Mouse (Mus musculus): Measurements from ENCODE around the gene Dock9. TPM values are rescaled to one million over a fixed set of nuclear protein-coding genes. Genes with fewer than 3 reads are reported as not detected.
"Not testable (repeated sequence)": the region's sequence is repeated elsewhere in the genome, so short reads cannot be mapped to it uniquely, and the experiment has no call there.

Dock9 gene
- polyA plus RNA-seq, 1 experiment from 2014 or later: 13.6 TPM

DNA sequence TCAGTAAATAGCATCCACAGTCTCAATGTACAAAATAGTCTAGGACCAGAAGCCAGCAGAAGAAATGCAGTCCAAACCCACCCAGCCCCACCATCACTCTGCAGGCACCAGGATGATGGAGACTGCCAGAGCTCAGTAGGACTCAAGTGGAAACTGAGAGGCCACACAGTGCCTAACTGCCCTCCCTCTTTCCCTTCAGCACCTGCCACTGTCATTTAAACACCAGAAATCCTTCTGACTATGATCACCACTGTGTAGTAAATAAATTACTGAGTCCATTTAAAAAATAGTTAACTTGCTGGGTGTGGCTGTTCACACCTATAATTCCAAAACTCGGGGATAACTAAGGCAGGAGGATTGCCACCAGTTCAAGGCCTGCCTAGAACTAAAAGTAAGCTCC, 97.6 kb downstream of the Dock9 start:
- H3K4me2 ChIP-seq (ENCODE audit: low read depth, low read length): no peak overlapping the region
- no peaks in the 10 kb centered on the region for H3K36me3 ChIP-seq (ENCODE audit: control insufficient read depth, insufficient read depth, low read length)
- H3K27ac ChIP-seq (ENCODE audit: low read length): no peak overlapping the region
- H3K4me1 ChIP-seq (ENCODE audit: control insufficient read depth, insufficient read depth, low read length): peaks cover 23% of the 10 kb centered on the region
- no peak for ATAC-seq
- no peak overlapping the region for H3K4me3 ChIP-seq (ENCODE audit: low read length)
- no peak overlapping the region for H3K9ac ChIP-seq (ENCODE audit: low read depth, low read length)
- H3K9me3 ChIP-seq (ENCODE audit: control insufficient read depth, low read length): no peaks in the 10 kb centered on the region
- 60% methylated on average over 1 of the region's 1 CpGs for WGBS
- no peaks in the 10 kb centered on the region for H3K27me3 ChIP-seq (replicated peaks; ENCODE audit: control insufficient read depth, insufficient read depth, low read length)

DNA sequence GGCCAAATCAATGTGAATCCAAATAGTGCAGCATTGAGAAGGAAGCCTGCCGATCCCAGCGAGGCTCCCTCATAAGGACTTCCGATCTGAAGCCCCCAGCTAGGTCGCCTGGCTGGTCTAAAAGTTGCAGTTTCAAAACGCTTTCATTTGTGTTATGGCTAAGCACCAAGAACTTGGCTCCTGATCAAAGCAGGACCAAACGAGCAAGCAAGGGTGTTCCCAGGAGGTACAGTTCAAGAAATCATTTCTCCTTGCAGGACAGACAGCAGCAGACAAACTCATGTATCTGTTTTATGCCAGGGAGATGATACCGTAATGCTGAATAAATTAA, 99.1 kb downstream of the Dock9 start:
- ATAC-seq: no peak; the same call in 1 of the 2 replicates
- H3K4me1 ChIP-seq (ENCODE audit: control insufficient read depth, insufficient read depth, low read length): peaks cover 24% of the 10 kb centered on the region
- H3K4me3 ChIP-seq (ENCODE audit: low read length): peak overlapping the region; percentile 48
- H3K36me3 ChIP-seq (ENCODE audit: control insufficient read depth, insufficient read depth, low read length): no peaks in the 10 kb centered on the region
- H3K4me2 ChIP-seq (ENCODE audit: low read depth, low read length): peak overlapping the region; percentile 60
- H3K9ac ChIP-seq (ENCODE audit: low read depth, low read length): peak overlapping the region; percentile 67
- peak overlapping the region; percentile 81 for H3K27ac ChIP-seq (ENCODE audit: low read length)
- H3K27me3 ChIP-seq (replicated peaks; ENCODE audit: control insufficient read depth, insufficient read depth, low read length): no peaks in the 10 kb centered on the region
- 19% methylated on average over 7 of the region's 7 CpGs for WGBS
- no peaks in the 10 kb centered on the region for H3K9me3 ChIP-seq (ENCODE audit: control insufficient read depth, low read length)

DNA sequence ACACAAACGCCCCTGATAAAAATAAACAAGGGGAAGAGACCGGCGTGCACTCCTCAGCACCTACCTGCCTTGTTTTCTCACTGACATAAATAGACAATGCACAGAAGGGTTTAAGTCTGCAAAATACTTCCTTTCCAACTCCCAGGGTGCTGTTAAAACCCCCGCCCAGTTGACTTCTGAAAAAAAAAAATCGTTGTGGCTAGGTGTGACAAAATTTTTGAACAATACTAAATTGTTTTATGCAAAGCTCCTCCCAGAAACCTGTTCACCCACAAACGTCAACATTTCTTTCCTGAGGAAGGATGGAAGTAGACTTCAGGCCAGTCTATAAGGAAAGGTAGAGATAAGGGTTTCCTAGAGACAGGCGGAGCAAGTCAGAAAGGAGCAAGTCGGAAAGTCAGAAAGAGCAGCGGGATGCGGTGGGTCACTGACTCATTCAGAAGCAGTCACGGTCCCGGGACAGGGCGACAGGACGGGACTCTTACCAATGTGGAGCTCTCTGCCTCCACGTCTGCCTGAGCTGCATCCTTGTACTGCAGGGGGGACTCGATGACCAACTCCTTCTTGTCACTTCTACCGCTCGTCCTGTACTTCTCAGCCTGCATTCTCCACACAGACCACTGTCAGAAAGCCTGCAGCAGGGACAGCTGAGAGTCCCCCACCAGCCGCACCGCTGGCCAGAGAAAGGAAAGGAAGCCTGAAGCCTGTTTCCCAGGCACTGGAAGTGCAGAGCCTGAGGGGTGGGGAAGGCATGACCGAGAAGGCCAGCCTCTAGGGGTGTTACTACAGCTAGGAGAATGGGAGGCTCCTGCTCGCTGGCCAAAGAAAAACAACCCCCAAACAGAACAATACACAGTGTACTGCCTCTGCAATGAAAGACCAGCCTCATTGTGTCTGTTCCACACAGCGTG, 99.7 kb downstream of the Dock9 start:
- no peaks in the 10 kb centered on the region for H3K9me3 ChIP-seq (ENCODE audit: control insufficient read depth, low read length)
- no peaks in the 10 kb centered on the region for H3K36me3 ChIP-seq (ENCODE audit: control insufficient read depth, insufficient read depth, low read length)
- 6% methylated on average over 23 of the region's 23 CpGs for whole genome bisulfite sequencing
- peak overlapping the region; percentile 60 for H3K4me2 ChIP-seq (ENCODE audit: low read depth, low read length)
- peak; percentile 67 for ATAC-seq
- peaks cover 24% of the 10 kb centered on the region for H3K4me1 ChIP-seq (ENCODE audit: control insufficient read depth, insufficient read depth, low read length)
- peak overlapping the region; percentile 81 for H3K27ac ChIP-seq (ENCODE audit: low read length)
- H3K4me3 ChIP-seq (ENCODE audit: low read length): peak overlapping the region; percentile 48
- peak overlapping the region; percentile 67 for H3K9ac ChIP-seq (ENCODE audit: low read depth, low read length)
- H3K27me3 ChIP-seq (replicated peaks; ENCODE audit: control insufficient read depth, insufficient read depth, low read length): no peaks in the 10 kb centered on the region

DNA sequence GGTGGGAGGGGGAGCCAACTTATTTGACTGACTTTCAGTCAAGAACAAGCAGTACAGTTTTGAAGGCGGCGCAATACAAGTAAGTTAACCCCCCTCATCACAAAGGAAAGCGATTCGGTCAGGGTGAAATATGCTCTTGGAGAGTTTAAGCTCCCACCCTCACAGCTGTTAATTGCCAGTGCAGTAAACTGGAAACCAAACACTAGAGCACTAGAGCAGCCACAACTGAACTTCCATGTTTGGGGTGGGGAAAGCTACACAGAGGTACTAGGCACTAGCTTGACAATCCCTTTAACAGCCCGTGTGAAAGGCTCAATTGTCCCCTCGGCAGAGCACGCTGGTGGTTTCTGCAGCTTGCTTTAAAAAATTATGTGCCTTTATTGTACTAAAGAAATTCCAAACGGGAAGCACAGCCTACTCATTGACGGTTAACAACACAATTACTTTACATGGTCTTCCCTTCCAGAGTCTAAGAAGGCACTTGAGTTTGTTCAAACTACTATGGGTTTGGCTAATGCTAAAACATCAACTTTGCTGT, 100.4 kb downstream of the Dock9 start:
- WGBS: 15% methylated on average over 9 of the region's 9 CpGs
- H3K27ac ChIP-seq (ENCODE audit: low read length): peak overlapping the region; percentile 81
- H3K9ac ChIP-seq (ENCODE audit: low read depth, low read length): peak overlapping the region; percentile 67

DNA sequence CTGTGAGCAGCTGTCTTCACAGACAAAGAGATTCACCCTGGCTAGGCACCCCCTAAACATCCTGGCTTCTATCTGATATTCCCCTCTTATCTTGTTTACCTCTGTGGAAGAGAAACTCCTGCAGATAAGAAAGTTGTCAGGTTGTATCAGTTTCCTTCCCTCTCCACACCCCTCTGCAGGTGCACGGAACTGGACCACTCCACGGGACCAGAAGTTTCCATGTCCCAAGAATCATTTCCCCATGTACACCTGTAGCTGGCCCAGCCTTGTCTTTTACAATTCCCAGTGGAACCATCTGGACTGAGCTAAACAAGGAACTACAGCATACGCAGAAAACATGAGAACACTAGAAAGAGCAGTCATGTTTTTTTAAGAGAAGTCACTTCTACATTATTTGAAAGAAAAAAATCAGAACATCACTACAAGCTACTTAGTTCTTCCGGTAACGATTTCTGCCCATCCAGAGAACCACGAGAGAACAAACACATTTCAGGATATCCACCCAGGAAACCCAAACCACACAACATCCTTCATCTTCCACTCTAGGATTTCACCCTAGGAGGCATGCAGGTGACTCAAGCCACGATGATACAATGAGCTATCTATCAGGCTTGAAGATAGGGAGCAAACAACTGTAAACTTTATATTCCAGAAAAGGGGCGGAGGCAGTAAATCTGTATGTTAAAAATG, 101.1 kb downstream of the Dock9 start:
- 52% methylated on average over 8 of the region's 8 CpGs for WGBS
- peak overlapping the region; percentile 48 for H3K4me3 ChIP-seq (ENCODE audit: low read length)
- H3K27ac ChIP-seq (ENCODE audit: low read length): no peak overlapping the region
- H3K27me3 ChIP-seq (replicated peaks; ENCODE audit: control insufficient read depth, insufficient read depth, low read length): no peaks in the 10 kb centered on the region
- no peaks in the 10 kb centered on the region for H3K9me3 ChIP-seq (ENCODE audit: control insufficient read depth, low read length)
- H3K36me3 ChIP-seq (ENCODE audit: control insufficient read depth, insufficient read depth, low read length): no peaks in the 10 kb centered on the region
- peaks cover 21% of the 10 kb centered on the region for H3K4me1 ChIP-seq (ENCODE audit: control insufficient read depth, insufficient read depth, low read length)
- 0 out of 2 replicates have a peak overlapping the region, but pooled peaks have one; percentile 20 for H3K9ac ChIP-seq (ENCODE audit: low read depth, low read length)
- no peak for ATAC-seq
- peak overlapping the region; percentile 60 for H3K4me2 ChIP-seq (ENCODE audit: low read depth, low read length)

More for the DNA sequence above, 100.4 kb downstream of the Dock9 start:
- peak; percentile 49 for ATAC-seq
- Histone ChIP-seq H3K4me3 (ENCODE audit: low read length) (peak overlapping the region; percentile 48), H3K9me3 (ENCODE audit: control insufficient read depth, low read length) (no peaks in the 10 kb centered on the region), H3K36me3 (ENCODE audit: control insufficient read depth, insufficient read depth, low read length) (no peaks in the 10 kb centered on the region), H3K4me1 (ENCODE audit: control insufficient read depth, insufficient read depth, low read length) (peaks cover 21% of the 10 kb centered on the region), H3K4me2 (ENCODE audit: low read depth, low read length) (peak overlapping the region; percentile 60), H3K27me3 (replicated peaks; ENCODE audit: control insufficient read depth, insufficient read depth, low read length) (no peaks in the 10 kb centered on the region)

DNA sequence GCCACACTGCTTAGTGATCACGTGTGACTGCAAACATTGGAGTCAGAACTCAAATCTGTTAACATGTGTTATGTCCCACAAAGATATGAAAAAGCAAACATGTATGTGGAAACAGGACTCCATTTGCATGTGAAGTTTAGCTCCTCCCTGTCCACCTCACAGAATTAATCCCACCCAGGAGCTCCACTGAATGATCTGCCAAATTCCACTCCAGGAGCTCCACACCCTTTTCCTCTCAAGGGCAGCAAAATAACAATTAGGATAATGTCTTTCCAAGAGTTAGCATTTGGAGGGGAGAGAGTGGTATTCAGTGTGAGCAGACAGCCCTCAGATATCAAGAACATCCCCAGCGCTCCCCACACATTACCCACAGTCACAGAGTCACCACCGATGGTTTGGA, 102.9 kb downstream of the Dock9 start:
- ATAC-seq: no peak
- Histone ChIP-seq H3K27me3 (replicated peaks; ENCODE audit: control insufficient read depth, insufficient read depth, low read length) (no peaks in the 10 kb centered on the region), H3K4me3 (ENCODE audit: low read length) (no peak overlapping the region), H3K9ac (ENCODE audit: low read depth, low read length) (no peak overlapping the region), H3K4me1 (ENCODE audit: control insufficient read depth, insufficient read depth, low read length) (peaks cover 21% of the 10 kb centered on the region), H3K4me2 (ENCODE audit: low read depth, low read length) (no peak overlapping the region), H3K27ac (ENCODE audit: low read length) (no peak overlapping the region), H3K9me3 (ENCODE audit: control insufficient read depth, low read length) (no peaks in the 10 kb centered on the region), H3K36me3 (ENCODE audit: control insufficient read depth, insufficient read depth, low read length) (no peaks in the 10 kb centered on the region)
- 88% methylated on average over 3 of the region's 3 CpGs for WGBS

DNA sequence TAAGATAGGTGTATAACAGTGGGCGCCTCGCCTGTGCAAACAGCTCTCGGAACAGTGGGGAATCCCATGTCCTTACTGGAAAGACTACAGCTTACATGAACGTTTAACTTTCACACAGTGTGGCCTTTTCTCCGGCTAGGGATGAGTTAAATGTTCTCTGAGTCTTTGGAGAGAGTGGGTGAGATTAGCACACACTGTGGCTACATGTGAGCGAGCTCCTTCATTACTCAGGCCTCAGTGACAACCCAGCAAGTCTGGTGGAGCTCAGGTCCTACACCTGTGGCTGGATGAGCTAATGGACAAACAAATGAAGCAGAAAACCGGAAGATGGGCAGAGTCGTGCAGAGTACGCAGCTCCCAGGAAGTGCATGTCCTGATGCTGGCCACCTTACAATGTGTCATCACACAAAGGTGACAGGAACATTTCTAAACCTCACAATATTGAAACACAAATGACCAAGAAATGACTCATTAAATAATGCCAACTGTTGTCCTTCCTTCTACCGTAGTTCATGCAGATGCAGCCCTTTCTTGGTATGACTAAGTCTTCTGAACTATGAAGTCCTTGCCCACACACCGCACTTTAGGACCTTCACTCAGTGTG, 103.5 kb downstream of the Dock9 start:
- ATAC-seq: no peak
- 85% methylated on average over 11 of the region's 11 CpGs for WGBS
- Histone ChIP-seq H3K27ac (ENCODE audit: low read length) (no peak overlapping the region), H3K36me3 (ENCODE audit: control insufficient read depth, insufficient read depth, low read length) (no peaks in the 10 kb centered on the region), H3K9ac (ENCODE audit: low read depth, low read length) (no peak overlapping the region), H3K9me3 (ENCODE audit: control insufficient read depth, low read length) (no peaks in the 10 kb centered on the region), H3K4me1 (ENCODE audit: control insufficient read depth, insufficient read depth, low read length) (peaks cover 21% of the 10 kb centered on the region), H3K27me3 (replicated peaks; ENCODE audit: control insufficient read depth, insufficient read depth, low read length) (no peaks in the 10 kb centered on the region), H3K4me2 (ENCODE audit: low read depth, low read length) (no peak overlapping the region), H3K4me3 (ENCODE audit: low read length) (no peak overlapping the region)

DNA sequence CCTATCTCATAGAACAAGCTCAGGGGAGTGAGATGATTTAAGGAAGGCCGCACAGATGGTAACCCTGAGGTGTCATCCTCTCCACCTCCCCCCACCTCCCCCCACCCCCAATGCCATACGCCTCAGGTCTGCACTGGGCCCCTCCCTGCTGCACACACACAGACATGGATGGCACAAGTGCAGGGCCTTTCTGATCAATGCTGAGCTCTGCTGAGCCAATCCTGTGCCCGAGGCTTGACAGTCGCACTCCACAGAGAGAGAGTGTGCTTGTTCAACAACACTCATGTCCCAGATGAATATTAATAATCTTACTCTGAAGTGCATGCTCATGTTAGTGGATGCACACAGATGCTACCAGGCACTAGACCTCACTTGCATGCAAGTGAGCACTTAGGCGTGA, 108.0 kb downstream of the Dock9 start:
- H3K9me3 ChIP-seq (ENCODE audit: control insufficient read depth, low read length); H3K27me3 ChIP-seq (replicated peaks; ENCODE audit: control insufficient read depth, insufficient read depth, low read length); H3K4me3 ChIP-seq (ENCODE audit: low read length); ATAC-seq; H3K36me3 ChIP-seq (ENCODE audit: control insufficient read depth, insufficient read depth, low read length); H3K9ac ChIP-seq (ENCODE audit: low read depth, low read length); H3K4me2 ChIP-seq (ENCODE audit: low read depth, low read length); H3K27ac ChIP-seq (ENCODE audit: low read length); H3K4me1 ChIP-seq (ENCODE audit: control insufficient read depth, insufficient read depth, low read length): not testable (repeated sequence)
- WGBS: 55% methylated on average over 5 of the region's 5 CpGs

DNA sequence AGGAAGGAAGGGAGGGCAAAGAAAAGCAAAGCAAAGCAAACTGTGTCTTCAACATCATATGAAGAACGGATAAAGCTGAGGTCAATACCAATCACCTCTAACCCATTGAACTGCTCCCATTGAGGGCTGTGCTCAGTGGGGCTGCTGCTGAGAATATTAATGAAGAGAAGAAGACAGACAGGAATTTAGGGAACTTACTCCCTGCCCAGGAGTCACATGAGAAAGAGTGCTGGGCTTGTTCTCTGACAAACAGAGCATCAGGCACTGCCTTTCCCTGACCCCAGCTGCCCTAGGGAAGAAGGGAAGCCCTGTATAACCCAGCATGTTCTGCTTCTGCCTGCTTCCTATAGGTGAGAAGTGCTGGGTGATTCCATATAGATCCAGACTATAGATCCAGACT, 109.5 kb downstream of the Dock9 start:
- Histone ChIP-seq H3K27me3 (replicated peaks; ENCODE audit: control insufficient read depth, insufficient read depth, low read length) (no peaks in the 10 kb centered on the region), H3K9ac (ENCODE audit: low read depth, low read length) (no peak overlapping the region), H3K4me2 (ENCODE audit: low read depth, low read length) (no peak overlapping the region), H3K9me3 (ENCODE audit: control insufficient read depth, low read length) (no peaks in the 10 kb centered on the region), H3K4me3 (ENCODE audit: low read length) (no peak overlapping the region), H3K36me3 (ENCODE audit: control insufficient read depth, insufficient read depth, low read length) (no peaks in the 10 kb centered on the region; the same call in 1 of the 2 replicates), H3K4me1 (ENCODE audit: control insufficient read depth, insufficient read depth, low read length) (no peaks in the 10 kb centered on the region), H3K27ac (ENCODE audit: low read length) (no peak overlapping the region)
- 57% methylated on average over 1 of the region's 1 CpGs for WGBS
- no peak for ATAC-seq
